Mouse (Mus musculus): Measurements from ENCODE around the gene Dop1b. TPM values are rescaled to one million over a fixed set of nuclear protein-coding genes. Genes with fewer than 3 reads are reported as not detected.
"Not testable (repeated sequence)": the region's sequence is repeated elsewhere in the genome, so short reads cannot be mapped to it uniquely, and the experiment has no call there.

The Dop1b gene
- polyA plus RNA-seq, 1 experiment from 2014 or later, result 12.8 TPM

GRCm38 (mm10) chr16:93766956-93767355, 55.3 kb downstream of the Dop1b start:
- no peak overlapping the region for H3K4me3 ChIP-seq
- no peak overlapping the region for H3K27ac ChIP-seq
- no peaks in the 10 kb centered on the region for H3K9me3 ChIP-seq (replicated peaks)
- ATAC-seq, result 0 out of 2 replicates have a peak, but pooled peaks have one; percentile 27
- H3K4me1 ChIP-seq, result peaks cover 13% of the 10 kb centered on the region
- H3K4me2 ChIP-seq, result no peak overlapping the region
- H3K36me3 ChIP-seq, result peaks cover 69% of the 10 kb centered on the region
- H3K27me3 ChIP-seq (replicated peaks), result no peaks in the 10 kb centered on the region
- 52% methylated on average over 4 of the region's 4 CpGs for WGBS (ENCODE audit: insufficient replicate concordance)
- H3K9ac ChIP-seq, result no peak overlapping the region

GRCm38 (mm10) chr16:93767548-93767947, 55.8 kb downstream of the Dop1b start:
- Histone ChIP-seq H3K27ac (no peak overlapping the region), H3K4me1 (peaks cover 13% of the 10 kb centered on the region), H3K9ac (no peak overlapping the region; the same call in 1 of the 2 replicates), H3K4me3 (no peak overlapping the region), H3K9me3 (replicated peaks) (no peaks in the 10 kb centered on the region), H3K4me2 (no peak overlapping the region), H3K36me3 (peaks cover 66% of the 10 kb centered on the region), H3K27me3 (replicated peaks) (no peaks in the 10 kb centered on the region)
- 17% methylated on average over 6 of the region's 6 CpGs for WGBS (ENCODE audit: insufficient replicate concordance)
- ATAC-seq, result peak; percentile 51; the same call in 1 of the 2 replicates

- no peaks in the 10 kb centered on the region for H3K27me3 ChIP-seq (replicated peaks)
- peaks cover 55% of the 10 kb centered on the region for H3K36me3 ChIP-seq
- H3K4me1 ChIP-seq, result peaks cover 24% of the 10 kb centered on the region
- ATAC-seq, result no peak
- H3K9ac ChIP-seq, result no peak overlapping the region
- no peak overlapping the region for H3K4me3 ChIP-seq
- no peak overlapping the region for H3K27ac ChIP-seq
- H3K9me3 ChIP-seq (replicated peaks), result no peaks in the 10 kb centered on the region
- no peak overlapping the region for H3K4me2 ChIP-seq
- 76% methylated on average over 15 of the region's 15 CpGs for WGBS (ENCODE audit: insufficient replicate concordance)
Observed at GRCm38 (mm10) chr16:93769621-93770020, 57.9 kb downstream of the Dop1b start.

GRCm38 (mm10) chr16:93770271-93770926, 58.7 kb downstream of the Dop1b start:
- H3K27me3 ChIP-seq (replicated peaks), result no peaks in the 10 kb centered on the region
- H3K4me1 ChIP-seq, result peaks cover 32% of the 10 kb centered on the region
- no peak for ATAC-seq
- 79% methylated on average over 32 of the region's 32 CpGs for WGBS (ENCODE audit: insufficient replicate concordance)
- H3K9ac ChIP-seq, result no peak overlapping the region
- peaks cover 51% of the 10 kb centered on the region for H3K36me3 ChIP-seq
- no peaks in the 10 kb centered on the region for H3K9me3 ChIP-seq (replicated peaks)
- H3K4me3 ChIP-seq, result no peak overlapping the region
- H3K27ac ChIP-seq, result no peak overlapping the region
- H3K4me2 ChIP-seq, result no peak overlapping the region

GRCm38 (mm10) chr16:93774658-93775057, 63.0 kb downstream of the Dop1b start:
- 18% methylated on average over 5 of the region's 5 CpGs for WGBS (ENCODE audit: insufficient replicate concordance)
- Histone ChIP-seq H3K27me3 (replicated peaks) (no peaks in the 10 kb centered on the region), H3K4me1 (peaks cover 31% of the 10 kb centered on the region), H3K27ac (peak overlapping the region; percentile 26; the same call in 1 of the 2 replicates), H3K4me3 (no peak overlapping the region), H3K36me3 (peaks cover 61% of the 10 kb centered on the region), H3K4me2 (peak overlapping the region; percentile 34), H3K9ac (no peak overlapping the region), H3K9me3 (replicated peaks) (no peaks in the 10 kb centered on the region)
- peak; percentile 84 for ATAC-seq

- H3K9ac ChIP-seq, result no peak overlapping the region
- H3K4me1 ChIP-seq, result peaks cover 47% of the 10 kb centered on the region
- WGBS (ENCODE audit: insufficient replicate concordance), result 53% methylated on average over 5 of the region's 5 CpGs
- H3K4me2 ChIP-seq, result no peak overlapping the region
- no peaks in the 10 kb centered on the region for H3K9me3 ChIP-seq (replicated peaks)
- H3K36me3 ChIP-seq, result peaks cover 52% of the 10 kb centered on the region
- no peak overlapping the region for H3K4me3 ChIP-seq
- H3K27me3 ChIP-seq (replicated peaks), result no peaks in the 10 kb centered on the region
- no peak overlapping the region for H3K27ac ChIP-seq
- no peak for ATAC-seq
Observed at GRCm38 (mm10) chr16:93776468-93776867, 64.8 kb downstream of the Dop1b start.

- H3K9me3 ChIP-seq (replicated peaks), result no peaks in the 10 kb centered on the region
- no peak overlapping the region for H3K9ac ChIP-seq
- no peak for ATAC-seq
- no peak overlapping the region for H3K4me3 ChIP-seq
- H3K27me3 ChIP-seq (replicated peaks), result no peaks in the 10 kb centered on the region
- peaks cover 47% of the 10 kb centered on the region for H3K4me1 ChIP-seq
- no peak overlapping the region for H3K4me2 ChIP-seq
- H3K36me3 ChIP-seq, result peaks cover 56% of the 10 kb centered on the region
- WGBS (ENCODE audit: insufficient replicate concordance), result 58% methylated on average over 14 of the region's 14 CpGs
- no peak overlapping the region for H3K27ac ChIP-seq
Observed at GRCm38 (mm10) chr16:93777247-93777999, 65.7 kb downstream of the Dop1b start.

- H3K27me3 ChIP-seq (replicated peaks); H3K4me3 ChIP-seq; H3K4me2 ChIP-seq; H3K9me3 ChIP-seq (replicated peaks); H3K27ac ChIP-seq; H3K9ac ChIP-seq; ATAC-seq: not testable (repeated sequence)
- H3K4me1 ChIP-seq, result peaks cover 47% of the 10 kb centered on the region
- H3K36me3 ChIP-seq, result peaks cover 57% of the 10 kb centered on the region
- 53% methylated on average over 4 of the region's 4 CpGs for WGBS (ENCODE audit: insufficient replicate concordance)
Observed at GRCm38 (mm10) chr16:93778393-93778792, 66.7 kb downstream of the Dop1b start.

GRCm38 (mm10) chr16:93779554-93779953, 67.8 kb downstream of the Dop1b start:
- H3K27me3 ChIP-seq (replicated peaks), result no peaks in the 10 kb centered on the region
- H3K4me1 ChIP-seq, result peaks cover 36% of the 10 kb centered on the region
- H3K4me3 ChIP-seq, result no peak overlapping the region
- no peak for ATAC-seq
- H3K9me3 ChIP-seq (replicated peaks), result peaks cover 7% of the 10 kb centered on the region
- WGBS (ENCODE audit: insufficient replicate concordance), result 55% methylated on average over 4 of the region's 4 CpGs
- no peak overlapping the region for H3K27ac ChIP-seq
- no peak overlapping the region for H3K9ac ChIP-seq
- H3K4me2 ChIP-seq, result no peak overlapping the region
- peaks cover 59% of the 10 kb centered on the region for H3K36me3 ChIP-seq

GRCm38 (mm10) chr16:93780660-93781479, 69.2 kb downstream of the Dop1b start:
- Histone ChIP-seq H3K9me3 (replicated peaks) (peaks cover 7% of the 10 kb centered on the region), H3K4me1 (peaks cover 23% of the 10 kb centered on the region), H3K27ac (peak overlapping the region; percentile 23; the same call in 1 of the 2 replicates), H3K4me3 (no peak overlapping the region), H3K9ac (peak overlapping the region; percentile 31; the same call in 1 of the 2 replicates), H3K27me3 (replicated peaks) (no peaks in the 10 kb centered on the region), H3K36me3 (peaks cover 52% of the 10 kb centered on the region), H3K4me2 (peak overlapping the region; percentile 40; the same call in 1 of the 2 replicates)
- peak; percentile 63; the same call in 1 of the 2 replicates for ATAC-seq
- WGBS (ENCODE audit: insufficient replicate concordance), result 33% methylated on average over 14 of the region's 14 CpGs

- Histone ChIP-seq H3K4me1 (peaks cover 34% of the 10 kb centered on the region), H3K9ac (no peak overlapping the region), H3K4me3 (no peak overlapping the region), H3K9me3 (replicated peaks) (peaks cover 7% of the 10 kb centered on the region), H3K27ac (no peak overlapping the region), H3K36me3 (peaks cover 29% of the 10 kb centered on the region), H3K27me3 (replicated peaks) (no peaks in the 10 kb centered on the region), H3K4me2 (no peak overlapping the region)
- WGBS (ENCODE audit: insufficient replicate concordance), result 81% methylated on average over 7 of the region's 7 CpGs
- no peak for ATAC-seq
Observed at GRCm38 (mm10) chr16:93784175-93784574, 72.5 kb downstream of the Dop1b start.
